Mouse (Mus musculus): ENCODE measurements around the gene BC067074. TPM values are rescaled to one million over a fixed set of nuclear protein-coding genes. Genes with fewer than 3 reads are reported as not detected.
"Not testable (repeated sequence)": the region's sequence is repeated elsewhere in the genome, so short reads cannot be mapped to it uniquely, and the experiment has no call there.

The BC067074 gene
- 1 to 10 TPM; 1.2 to 2.4 TPM for total RNA-seq (2021)
- long read RNA-seq, experiment 1 = 0 reads
- long read RNA-seq, experiment 2 = 0 reads

DNA sequence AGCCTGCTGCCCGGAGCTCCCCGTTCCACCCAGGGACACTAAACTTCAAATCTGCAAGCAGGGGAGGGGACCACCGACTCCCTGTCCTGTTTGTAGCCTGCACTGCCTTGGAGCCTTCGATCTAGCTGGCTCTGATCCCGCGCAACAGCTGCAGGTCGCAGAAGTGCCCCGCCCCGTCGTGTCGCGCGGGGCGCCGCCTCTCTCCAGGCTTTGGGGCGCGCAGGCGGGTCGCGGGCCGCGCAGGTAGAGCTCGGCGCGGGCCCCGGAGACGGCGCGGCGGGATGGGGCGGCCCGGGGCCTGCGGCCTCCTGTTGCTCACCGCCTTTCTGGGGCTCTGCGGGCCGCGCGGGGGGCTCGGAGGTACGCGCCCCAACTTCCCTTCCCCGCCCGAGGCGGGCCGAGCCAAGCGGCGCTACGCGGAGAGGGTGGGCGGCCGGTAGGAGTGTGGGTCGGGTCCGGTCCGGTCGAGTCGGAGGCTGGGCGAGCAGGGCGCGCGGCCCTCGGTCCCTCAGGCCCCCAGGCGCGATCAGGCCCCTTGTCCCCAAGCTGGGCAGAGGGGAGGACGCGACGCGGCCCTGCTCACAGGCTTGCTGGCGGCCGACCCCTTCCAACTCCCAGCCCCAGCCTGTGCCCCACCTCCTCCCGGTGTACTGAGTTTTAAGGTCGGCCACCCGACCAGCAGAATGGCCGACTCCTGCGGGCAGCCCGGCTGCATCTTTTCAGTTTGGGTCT lies at the start of gene BC067074:
Gene BC067074 (plus strand): TSS at position 185 of the 732 bp plus-strand sequence.
- no peak for DNase-seq (ENCODE audit: low spot score in 2 of 2)

DNA sequence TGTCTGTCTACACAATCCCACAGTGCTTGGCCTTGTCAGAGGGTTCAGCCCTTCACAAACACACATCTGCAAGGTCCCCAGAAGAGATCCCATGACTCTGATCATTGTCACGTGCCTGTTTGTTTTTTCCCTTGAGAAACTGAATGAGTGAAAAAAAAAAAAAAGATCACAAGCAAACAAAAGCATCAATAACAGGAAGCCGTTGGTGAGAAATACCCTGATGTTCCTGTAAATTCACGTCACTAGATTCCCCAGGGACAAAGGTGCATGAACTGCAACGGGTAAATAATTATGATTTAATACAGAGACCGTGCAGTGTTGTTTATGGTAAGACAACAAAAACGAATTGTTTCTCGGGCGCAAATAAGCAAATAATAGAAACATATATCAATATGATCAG lies 47.9 kb upstream of the BC067074 start:
- no peak for DNase-seq (ENCODE audit: low spot score in 2 of 2)

DNA sequence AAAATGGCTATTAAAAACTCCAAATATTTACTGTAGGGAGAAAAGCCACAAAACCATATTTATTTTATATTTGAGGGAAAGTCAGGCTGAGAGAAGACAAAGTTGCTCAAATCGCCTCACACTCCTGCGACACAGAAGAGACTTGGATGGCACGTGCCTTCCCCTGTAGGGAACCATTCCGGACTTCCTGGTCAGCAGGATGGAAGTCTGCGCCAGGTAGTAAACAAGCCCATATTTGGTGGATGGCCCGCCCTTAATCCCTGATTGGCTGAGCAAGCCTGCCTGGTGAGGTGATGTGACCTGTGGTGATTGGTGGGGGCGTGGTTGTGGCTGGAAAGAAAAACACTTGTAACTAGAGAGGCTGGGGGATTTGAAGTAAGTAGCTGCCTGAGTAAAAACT lies 40.4 kb upstream of the BC067074 start:
- DNase-seq (ENCODE audit: low spot score in 2 of 2) = not testable (repeated sequence)

DNA sequence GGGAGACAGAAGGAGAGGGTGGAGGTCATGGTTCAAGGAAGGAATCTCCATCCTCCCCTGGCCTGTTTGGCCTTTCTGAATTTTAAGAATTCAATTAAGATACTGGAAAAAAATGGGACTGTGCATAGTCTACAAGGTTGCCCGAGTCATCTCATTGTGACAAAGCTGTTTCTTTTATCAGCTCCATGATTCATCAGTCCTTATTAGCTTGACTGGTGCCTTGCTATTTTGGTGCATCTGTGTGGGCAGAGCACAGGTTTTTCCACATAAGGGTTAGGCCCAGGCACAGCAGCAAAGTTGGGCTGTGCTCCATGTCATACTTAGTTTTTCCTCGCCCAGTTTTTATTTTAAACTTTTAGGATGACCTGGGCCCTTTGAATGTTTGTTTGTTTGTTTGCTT lies 36.2 kb upstream of the BC067074 start:
- no peak for DNase-seq (ENCODE audit: low spot score in 2 of 2)

DNA sequence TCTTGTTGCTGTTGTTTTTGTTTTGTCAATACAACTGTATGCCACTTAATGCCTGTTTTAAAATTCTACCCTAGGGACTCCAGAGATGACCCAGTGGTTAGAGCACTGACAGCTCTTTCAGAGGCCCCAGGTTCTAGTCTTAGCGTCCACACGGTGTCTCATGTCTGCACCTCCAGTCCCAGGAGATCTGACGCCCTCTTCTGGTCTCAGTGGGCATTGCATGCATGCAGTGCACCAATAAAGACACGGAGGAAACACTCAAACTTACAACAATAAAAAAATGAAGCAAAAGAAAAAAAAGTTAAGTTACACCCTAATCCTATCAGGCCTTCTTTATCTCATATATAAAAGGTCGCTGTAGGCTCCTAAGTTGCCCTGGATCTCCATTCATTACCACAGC lies 35.8 kb upstream of the BC067074 start:
- no peak for DNase-seq (ENCODE audit: low spot score in 2 of 2)

DNA sequence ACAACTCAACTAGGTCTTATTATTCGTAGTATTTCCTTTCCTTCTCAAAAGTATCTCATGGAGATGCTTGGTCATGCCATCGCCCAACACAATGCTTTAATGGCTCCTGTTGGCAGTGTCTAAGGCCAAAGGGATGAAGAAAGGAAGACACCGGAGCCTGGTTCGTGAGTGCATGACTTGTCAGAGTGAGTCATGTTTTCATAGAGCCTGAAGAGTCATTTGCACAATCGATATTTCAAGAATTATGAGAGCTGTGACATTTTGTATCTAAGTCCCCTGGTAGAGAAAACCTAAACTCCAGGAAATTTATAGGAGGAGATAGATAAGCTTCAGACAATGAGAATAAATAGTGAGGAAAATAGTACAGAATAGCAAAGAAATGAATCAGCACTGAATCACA lies 33.7 kb upstream of the BC067074 start:
- DNase-seq (ENCODE audit: low spot score in 2 of 2) = no peak

DNA sequence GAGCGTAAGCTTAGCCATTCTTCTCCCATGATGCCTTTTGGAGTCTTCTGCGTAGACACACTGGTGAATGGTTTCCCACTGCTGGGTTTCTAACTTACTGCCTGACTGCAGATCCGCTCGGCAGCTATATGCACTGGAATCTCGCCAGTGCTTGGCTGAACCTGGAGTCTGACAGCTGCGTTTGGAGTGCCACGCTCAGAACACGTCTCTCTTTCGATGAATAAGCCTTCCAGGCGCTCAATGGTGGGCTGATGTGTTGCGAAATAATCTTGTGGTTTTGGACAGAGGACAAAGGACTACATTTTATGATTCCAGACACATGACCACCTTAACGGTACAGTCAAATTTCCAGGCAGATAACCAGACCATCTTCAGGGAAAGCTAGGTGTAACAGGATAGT lies 30.1 kb upstream of the BC067074 start:
- peak in 1 of 2 experiments; percentile 37 for DNase-seq (ENCODE audit: low spot score in 2 of 2)

DNA sequence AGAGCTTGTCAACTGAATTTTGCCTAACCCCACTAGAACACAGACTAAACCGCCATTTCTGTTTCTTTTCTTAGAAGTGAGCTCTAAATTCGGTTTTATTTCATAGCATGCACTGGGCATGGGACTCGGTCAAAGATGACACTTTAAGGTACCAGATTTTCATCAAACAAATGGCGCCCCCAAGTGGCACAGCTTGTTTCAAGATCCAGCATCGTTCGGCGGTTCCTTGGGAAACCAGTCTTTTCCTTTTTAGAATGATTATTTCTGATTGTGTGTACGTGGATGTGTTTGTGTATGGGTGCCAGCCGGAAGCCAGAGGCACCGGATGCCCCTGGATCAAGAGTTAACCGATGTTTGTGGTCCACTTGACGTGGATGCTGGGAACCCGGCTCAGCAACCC lies 27.7 kb upstream of the BC067074 start:
- peak; percentile 29 to 52 for DNase-seq (ENCODE audit: low spot score in 2 of 2)

DNA sequence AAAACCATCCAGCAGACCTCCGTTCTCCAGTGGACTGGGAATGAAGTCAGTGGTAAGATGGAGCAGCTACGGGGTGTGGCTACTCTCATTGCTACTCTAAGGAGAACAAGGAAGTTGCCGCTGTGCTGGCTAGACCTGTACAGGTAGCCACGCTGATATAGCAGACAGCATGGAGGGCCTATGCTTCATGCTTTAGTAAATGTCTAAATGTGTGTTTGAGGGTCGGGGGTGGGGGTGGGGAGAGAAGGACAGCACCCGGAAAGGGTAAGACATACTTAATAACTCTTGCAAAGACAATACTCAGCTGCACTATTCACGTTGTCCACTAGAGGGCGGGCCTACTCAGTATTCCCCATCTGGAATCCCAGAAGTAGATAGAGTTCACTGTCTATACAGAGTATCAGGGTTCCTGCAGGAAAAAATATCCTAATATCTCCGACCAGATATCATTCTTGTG lies 26.4 kb upstream of the BC067074 start:
- peak; percentile 72 to 76 for DNase-seq (ENCODE audit: low spot score in 2 of 2)

DNA sequence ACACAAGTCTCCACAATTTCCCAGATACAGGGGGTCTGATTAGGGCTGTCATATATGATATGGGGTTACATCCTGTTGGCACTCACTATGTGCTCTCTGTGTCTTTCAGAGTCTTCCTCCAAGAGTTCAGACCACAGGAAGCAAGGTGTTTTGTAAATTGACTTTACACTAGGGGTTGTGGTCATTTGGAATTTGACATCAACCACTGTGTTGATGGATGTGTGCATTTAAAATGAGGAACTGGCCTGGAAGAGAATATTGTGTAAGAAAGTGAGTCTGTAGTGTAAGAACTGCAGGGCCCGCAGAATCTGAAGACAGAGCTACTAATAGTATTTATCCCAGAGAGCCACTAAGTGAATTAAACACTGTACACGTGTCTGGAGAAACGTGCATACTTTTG lies 25.8 kb upstream of the BC067074 start:
- DNase-seq (ENCODE audit: low spot score in 2 of 2) = no peak

DNA sequence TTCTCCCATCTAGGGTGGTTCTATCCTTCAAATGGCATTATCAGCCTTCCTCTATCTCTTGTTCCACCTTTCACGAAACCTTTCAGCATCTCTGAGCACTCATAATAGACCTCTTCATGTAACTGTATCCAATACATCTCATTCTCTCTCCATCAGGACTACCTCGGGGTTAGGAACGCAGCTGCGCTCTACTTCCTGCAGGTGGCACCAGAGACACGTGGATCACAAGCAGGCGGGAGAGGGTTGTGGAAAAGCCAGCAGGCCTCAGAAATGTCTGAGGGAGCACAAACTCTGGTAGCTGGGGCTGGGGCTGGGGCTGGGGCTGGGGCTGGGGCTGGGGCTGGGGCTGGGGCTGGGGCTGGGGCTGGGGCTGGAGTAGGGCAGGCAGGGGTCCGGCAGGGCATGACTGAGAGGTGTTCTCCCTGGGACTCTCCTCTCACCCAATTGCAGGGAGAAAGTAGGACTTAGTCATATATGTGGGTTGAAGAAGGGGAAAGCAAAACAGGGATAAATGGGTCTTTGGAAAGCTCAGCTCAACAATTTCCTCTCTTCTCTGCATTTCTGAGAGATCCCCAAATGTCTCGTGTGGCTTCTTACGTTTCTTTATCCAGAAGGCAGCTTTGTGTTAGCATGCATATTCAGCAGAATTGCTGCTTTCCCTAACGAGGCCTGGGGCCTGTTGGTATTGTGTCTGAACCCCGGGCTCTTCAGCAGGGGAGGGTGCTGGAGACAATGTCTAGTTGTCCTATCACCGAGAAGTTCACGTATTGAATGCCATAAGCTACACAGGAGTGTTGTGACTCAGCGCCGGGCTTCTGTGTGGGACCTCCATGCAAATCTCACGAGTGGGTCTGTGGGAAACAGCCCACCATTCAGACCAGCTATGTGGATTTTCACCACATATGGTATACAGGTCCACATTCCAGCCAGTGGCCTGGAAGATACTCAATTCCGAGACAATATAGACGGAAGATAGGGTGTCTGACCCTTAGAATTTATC lies 22.9 kb upstream of the BC067074 start:
- peak; percentile 82 to 90 for DNase-seq (ENCODE audit: low spot score in 2 of 2)

DNA sequence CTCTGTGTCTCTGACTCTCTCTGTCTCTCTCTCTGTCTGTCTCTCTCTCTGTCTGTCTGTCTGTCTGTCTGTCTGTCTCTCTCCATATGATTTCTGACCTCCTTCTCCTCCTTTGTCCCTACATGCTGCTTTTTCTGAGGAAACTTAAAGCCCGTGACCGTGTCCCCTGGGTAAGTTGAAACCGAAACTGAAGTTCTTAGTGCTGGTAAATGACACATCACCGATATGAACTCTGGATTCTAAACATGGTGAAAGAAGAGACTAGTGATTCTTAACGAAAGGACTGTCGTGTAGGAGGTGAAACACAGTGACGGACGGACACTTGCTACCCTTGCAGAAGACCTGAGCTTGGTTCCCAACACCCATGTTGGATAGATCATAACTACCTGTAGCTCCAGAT lies 21.8 kb upstream of the BC067074 start:
- DNase-seq (ENCODE audit: low spot score in 2 of 2) = no peak

DNA sequence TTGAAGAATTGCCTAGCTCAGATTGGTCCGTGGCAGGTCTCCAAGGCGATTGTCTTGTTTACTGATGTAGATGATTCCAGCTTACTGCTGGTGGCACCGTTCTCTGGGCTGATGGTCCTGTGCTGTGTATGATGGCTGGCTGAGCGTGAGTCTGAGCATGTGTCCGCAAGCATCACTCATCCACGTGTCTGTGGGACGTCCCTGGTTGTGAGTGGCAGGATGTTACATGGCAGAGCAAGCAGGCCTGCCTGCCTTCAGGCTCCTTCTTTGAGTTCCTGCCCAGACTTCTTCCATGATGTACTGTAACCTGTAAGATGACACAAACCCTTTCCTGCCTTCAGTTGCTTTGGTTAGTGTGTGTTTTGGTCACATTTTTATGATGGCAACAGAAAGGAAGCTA lies 5.8 kb upstream of the BC067074 start:
- no peak for DNase-seq (ENCODE audit: low spot score in 2 of 2)

DNA sequence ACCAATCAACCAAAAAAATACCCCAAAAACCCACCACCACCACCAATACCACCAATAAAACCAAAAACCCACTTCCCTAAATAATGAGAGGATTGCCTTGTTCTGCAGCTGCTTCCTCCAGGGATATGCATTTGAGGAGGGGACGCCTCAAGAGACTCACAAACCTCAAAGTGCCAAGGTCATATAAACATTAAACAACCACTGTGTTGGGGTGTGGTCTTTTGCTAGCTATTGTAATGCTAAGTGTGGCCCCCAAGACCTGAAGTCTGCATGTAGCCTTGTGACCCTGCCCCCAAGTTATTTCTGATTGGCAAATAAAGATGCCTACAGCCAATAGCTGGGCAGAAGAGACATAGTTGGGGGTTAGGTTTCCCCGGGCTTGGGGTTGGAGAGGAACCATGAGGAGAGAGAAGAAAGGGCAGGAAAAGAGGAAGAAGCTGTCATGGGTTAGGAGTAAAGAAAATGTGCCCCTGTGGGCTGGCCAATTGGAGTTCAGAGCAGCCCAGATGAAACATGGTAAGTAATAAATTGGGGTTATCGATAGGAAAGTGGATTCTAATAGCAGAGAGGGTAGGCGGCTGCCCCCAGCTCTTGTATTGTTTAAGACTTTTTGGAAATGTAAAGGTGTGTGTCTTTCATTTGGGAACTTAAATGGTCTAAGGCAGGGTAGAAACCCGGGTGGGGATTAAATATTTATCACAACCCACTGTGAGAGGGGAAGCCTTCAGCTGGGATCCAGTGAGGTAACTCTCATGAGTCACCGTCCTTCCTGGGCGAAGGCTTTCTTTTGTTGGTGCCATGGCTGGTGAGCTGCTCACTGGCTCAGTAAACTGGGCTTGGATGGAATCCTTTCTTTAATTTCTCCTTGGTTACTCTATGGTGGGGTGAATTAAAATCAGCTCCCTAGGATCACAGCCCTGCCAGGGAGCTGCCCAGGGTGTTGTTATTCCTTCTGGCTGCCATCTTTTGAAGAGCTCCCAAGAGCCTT lies 4.5 kb upstream of the BC067074 start:
- no peak for DNase-seq (ENCODE audit: low spot score in 2 of 2)

DNA sequence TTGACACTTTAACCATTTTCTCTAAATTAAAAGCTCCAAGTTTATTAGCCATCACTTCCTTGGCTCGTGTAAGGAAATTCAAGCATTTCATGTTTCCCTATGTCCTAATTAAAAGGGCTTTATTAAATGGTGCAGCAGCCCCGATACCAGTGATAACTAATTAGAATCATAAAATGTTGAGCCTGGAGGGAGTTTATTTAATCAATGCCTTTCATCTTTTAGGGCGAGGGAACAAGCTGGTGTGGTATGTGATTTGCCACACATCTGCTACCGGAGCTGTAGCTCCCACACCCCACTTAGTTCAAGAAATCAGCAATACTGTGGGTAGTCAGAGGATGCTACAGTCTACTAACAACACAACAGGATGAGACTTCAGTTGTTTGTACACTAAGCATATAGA lies 3.2 kb upstream of the BC067074 start:
- DNase-seq (ENCODE audit: low spot score in 2 of 2) = no peak

DNA sequence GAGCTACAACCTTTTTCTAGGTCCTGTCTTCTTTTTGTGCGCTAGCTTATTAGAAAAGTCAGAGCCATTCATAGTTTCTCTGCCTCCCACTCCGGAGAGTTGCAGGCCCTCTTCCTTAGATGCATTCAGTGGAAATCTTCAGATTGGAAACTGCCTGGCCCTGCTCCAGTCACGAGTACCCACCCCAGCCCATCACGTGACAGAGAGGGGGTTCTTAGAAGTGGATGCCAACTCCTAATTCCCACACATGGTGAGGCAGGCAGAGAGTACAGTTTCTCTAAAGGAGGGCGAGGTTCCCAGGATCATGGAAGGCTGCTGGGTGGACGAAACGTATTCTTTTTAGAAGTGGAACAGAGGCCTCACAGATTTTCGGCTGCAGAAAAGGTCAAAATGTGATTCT lies 958 bp upstream of the BC067074 start:
- no peak for DNase-seq (ENCODE audit: low spot score in 2 of 2)

DNA sequence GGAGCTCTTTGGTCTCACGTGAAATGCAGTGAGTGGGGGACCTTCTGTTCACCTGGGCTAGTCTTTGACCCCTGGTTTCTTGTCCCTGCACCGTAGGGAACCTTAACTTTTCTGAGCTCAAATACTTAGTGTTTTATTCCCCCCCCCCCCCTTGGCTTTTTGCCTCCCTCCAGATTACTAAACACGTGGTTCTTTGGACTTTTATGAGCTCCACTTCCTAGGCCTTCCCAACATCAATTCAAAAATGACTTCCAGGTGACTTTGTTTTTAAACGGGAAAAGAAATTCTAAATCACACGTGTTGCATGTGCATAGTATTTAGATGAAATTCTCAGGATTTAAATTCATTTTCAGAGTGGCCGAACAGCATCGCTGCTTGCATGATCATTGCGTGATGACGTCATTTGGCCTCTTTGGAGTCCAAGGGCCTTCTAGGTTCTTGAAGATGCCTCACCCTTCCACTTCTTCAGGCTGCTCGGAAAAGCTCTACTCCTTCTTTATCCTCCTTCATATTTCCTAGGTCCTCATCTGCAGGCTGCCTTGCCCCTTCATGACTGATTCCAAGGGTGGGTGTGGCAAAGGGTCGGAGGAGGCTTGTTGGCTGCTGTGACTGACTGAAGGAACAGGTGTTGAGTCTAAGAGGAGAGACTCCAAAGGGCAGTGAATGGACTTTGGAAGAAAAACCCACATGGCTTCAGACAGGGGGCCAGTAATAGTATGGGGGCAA lies 911 bp downstream of the BC067074 start:
- no peak for DNase-seq (ENCODE audit: low spot score in 2 of 2)

DNA sequence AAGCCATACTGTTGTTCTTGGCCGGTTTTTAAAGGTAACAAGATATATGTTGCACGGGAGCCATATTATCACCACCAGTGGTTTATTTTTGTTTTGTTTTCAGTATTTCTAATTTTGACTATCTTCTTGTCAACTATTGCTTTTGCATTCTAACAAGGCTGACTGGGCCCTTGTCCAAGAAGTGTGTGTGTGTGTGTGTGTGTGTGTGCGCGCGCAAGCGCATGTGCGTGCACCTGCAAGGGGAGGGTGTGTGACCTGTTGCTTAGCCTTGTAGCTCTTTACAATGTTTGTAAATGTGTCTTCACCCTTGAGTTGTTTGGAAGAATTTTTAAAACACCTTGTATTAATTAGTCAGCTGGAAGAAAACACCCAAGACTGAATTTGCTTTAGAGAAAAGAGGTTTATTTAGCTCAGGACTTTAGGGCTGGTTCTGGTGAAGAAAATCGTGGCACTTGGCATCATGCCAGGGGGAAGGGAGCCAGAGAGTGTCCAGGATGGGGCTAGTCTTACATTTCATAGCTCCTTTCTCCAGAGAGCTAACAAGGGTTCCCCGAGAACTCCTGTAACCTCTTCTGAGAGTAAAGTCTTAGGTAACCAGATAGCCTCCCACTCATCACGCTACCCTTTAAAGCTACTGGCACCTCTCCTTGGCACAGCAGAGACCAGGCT lies 3.0 kb downstream of the BC067074 start:
- DNase-seq (ENCODE audit: low spot score in 2 of 2) = no peak

DNA sequence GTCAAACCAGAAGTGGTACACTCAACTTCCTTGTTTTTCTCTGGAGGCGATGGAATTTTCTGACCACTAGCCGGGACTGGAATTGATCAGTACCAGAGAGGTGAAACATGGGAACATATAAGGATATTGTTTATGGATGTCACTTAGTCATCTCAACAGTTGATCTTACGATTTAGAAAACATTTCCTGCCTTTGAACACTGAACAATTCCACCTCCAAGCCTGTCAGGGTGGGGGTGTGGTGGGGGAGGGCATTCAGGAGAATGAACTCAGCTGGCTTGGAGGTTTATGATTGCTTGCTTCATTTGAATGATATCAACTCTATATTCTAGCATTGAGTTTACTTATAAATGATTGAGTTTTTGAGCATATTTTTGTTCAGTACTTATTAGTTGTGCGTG lies 13.6 kb downstream of the BC067074 start:
- no peak for DNase-seq (ENCODE audit: low spot score in 2 of 2)

DNA sequence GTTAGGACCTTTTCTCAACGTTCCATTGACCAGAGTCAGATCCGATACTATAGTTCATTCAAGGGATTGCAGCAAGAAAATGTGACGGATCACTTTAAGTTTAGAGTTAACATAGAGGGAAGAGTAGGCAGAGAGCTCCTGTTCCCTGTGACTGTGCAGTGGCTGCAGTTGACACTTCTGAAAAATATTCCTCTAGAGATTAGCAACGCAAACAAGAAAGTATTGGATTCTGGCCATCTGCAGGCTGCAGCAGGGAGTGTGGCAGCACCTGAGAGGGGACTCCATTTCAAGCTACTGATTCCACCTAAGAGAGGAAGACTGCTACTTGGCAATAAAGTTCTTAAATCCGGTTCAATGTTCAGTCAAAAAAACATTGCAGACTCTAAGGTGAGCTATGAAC lies 26.6 kb downstream of the BC067074 start:
- no peak for DNase-seq (ENCODE audit: low spot score in 2 of 2)
